ENCODE assay signal across 26 mouse cellular contexts in genomic region chr6:73878662-73879061, GRCm38 (mm10).
DNase-seq lines count a peak whose midpoint lies in the region; ATAC-seq and TF ChIP-seq lines count a peak whose summit lies in the region.
"Had no signal": no experiment of that assay in that cellular context is flagged by ENCODE, and none has a peak within 500 bp of the region (broad histone marks: within the 10 kb centered on the region; RNA-seq: fewer than 3 reads in every experiment).

No protein-coding gene starts in this region.

- intact Hi-C loops in left cerebral cortex, postnatal 25 days (cut with DNase I): no loop called here

- H3K27ac ChIP-seq in forebrain, embryonic 11.5 days (ENCODE audit: low read depth, low read length): no peak overlapping the region
- no peak overlapping the region for H3K27ac ChIP-seq in forebrain, postnatal 0 days (ENCODE audit: low read depth, low read length)
- H3K27ac ChIP-seq in forebrain, embryonic 14.5 days (ENCODE audit: low read depth, low read length): no peak overlapping the region
- no peak overlapping the region for H3K27ac ChIP-seq in forebrain, embryonic 16.5 days (ENCODE audit: low read length)
- no peak overlapping the region for H3K27ac ChIP-seq in hindbrain, embryonic 10.5 days
- H3K27ac ChIP-seq: embryonic facial prominence, embryonic 13.5 days; embryonic facial prominence, embryonic 15.5 days had no signal

- no peaks in the 10 kb centered on the region for H3K36me3 ChIP-seq in forebrain, embryonic 11.5 days (ENCODE audit: control insufficient read depth, insufficient read depth, low read length)
- no peaks in the 10 kb centered on the region for H3K36me3 ChIP-seq in forebrain, postnatal 0 days (ENCODE audit: insufficient read depth)
- H3K36me3 ChIP-seq in forebrain, embryonic 14.5 days (ENCODE audit: control insufficient read depth, insufficient read depth, low read length): no peaks in the 10 kb centered on the region
- H3K36me3 ChIP-seq in forebrain, embryonic 16.5 days (ENCODE audit: control insufficient read depth, insufficient read depth): no peaks in the 10 kb centered on the region
- H3K36me3 ChIP-seq in hindbrain, embryonic 10.5 days: no peaks in the 10 kb centered on the region
- H3K36me3 ChIP-seq: embryonic facial prominence, embryonic 13.5 days; embryonic facial prominence, embryonic 15.5 days; G1E had no signal

- H3K4me1 ChIP-seq in forebrain, embryonic 11.5 days (replicated peaks; ENCODE audit: control insufficient read depth, insufficient read depth, low read length): no peaks in the 10 kb centered on the region
- no peaks in the 10 kb centered on the region for H3K4me1 ChIP-seq in forebrain, postnatal 0 days (ENCODE audit: insufficient read depth)
- H3K4me1 ChIP-seq in forebrain, embryonic 14.5 days (ENCODE audit: control insufficient read depth, insufficient read depth, low read length): no peaks in the 10 kb centered on the region
- peaks cover 3% of the 10 kb centered on the region for H3K4me1 ChIP-seq in forebrain, embryonic 16.5 days (replicated peaks; ENCODE audit: control insufficient read depth, insufficient read depth, low read length)
- no peaks in the 10 kb centered on the region for H3K4me1 ChIP-seq in hindbrain, embryonic 10.5 days (replicated peaks)
- H3K4me1 ChIP-seq: embryonic facial prominence, embryonic 13.5 days; embryonic facial prominence, embryonic 15.5 days had no signal

- no peak overlapping the region for H3K4me2 ChIP-seq in forebrain, embryonic 11.5 days (ENCODE audit: low read depth, low read length, severe bottlenecking)
- H3K4me2 ChIP-seq in forebrain, postnatal 0 days (ENCODE audit: low read depth): no peak overlapping the region
- H3K4me2 ChIP-seq in forebrain, embryonic 14.5 days (ENCODE audit: low read length): no peak overlapping the region
- H3K4me2 ChIP-seq in forebrain, embryonic 16.5 days (ENCODE audit: low read length): no peak overlapping the region
- H3K4me2 ChIP-seq: embryonic facial prominence, embryonic 13.5 days; embryonic facial prominence, embryonic 15.5 days had no signal

- TF ChIP-seq POLR2A in brain, embryonic 14.5 days (IDR thresholded peaks at IDR 0.05; ENCODE audit: borderline replicate concordance, extremely low read depth, insufficient read depth, insufficient read length, poor library complexity, severe bottlenecking): no peak

- no peak for DNase-seq in forebrain, embryonic 11.5 days (ENCODE audit: low spot score)
- DNase-seq in forebrain, postnatal 0 days: no peak
- peak; percentile 56 for DNase-seq in brain, embryonic 14.5 days (ENCODE audit: low read depth)
- DNase-seq in forebrain, embryonic 14.5 days (ENCODE audit: low spot score): peak; percentile 43
- DNase-seq in hindbrain, embryonic 10.5 days (ENCODE audit: low spot score): no peak
- no peak for DNase-seq in left cerebral cortex, postnatal 25 days (ENCODE audit: low spot score in 2 of 2)
- DNase-seq: adrenal gland, adult 8-10 months; adrenal gland, postnatal 14 days; adrenal gland, postnatal 36 days; B cell, adult 2 months; cerebellum, adult 11 months; cerebellum, adult 18-20 months; cerebellum, adult 8-10 months; cerebellum, adult 9-11 months; cerebellum, postnatal 14 days; cerebellum, postnatal 36 days; embryo, embryonic 11 days had no signal

- 40% methylated on average over 3 of the region's 3 CpGs for WGBS in forebrain, embryonic 11.5 days
- 24% methylated on average over 3 of the region's 3 CpGs for WGBS in forebrain, postnatal 0 days
- WGBS in forebrain, embryonic 14.5 days: 23% methylated on average over 3 of the region's 3 CpGs
- 13% methylated on average over 3 of the region's 3 CpGs for WGBS in forebrain, embryonic 16.5 days
- 92% methylated on average over 3 of the region's 3 CpGs for WGBS in hindbrain, embryonic 10.5 days

- no peak overlapping the region for H3K9ac ChIP-seq in forebrain, embryonic 11.5 days (ENCODE audit: low read length)
- no peak overlapping the region for H3K9ac ChIP-seq in forebrain, postnatal 0 days
- no peak overlapping the region for H3K9ac ChIP-seq in forebrain, embryonic 14.5 days (ENCODE audit: low read length)
- no peak overlapping the region for H3K9ac ChIP-seq in forebrain, embryonic 16.5 days (replicated peaks; ENCODE audit: low read depth, low read length)
- H3K9ac ChIP-seq: embryonic facial prominence, embryonic 13.5 days; embryonic facial prominence, embryonic 15.5 days had no signal

- no peak for TF ChIP-seq CTCF in forebrain, postnatal 0 days (IDR thresholded peaks at IDR 0.05; ENCODE audit: low read depth)
- TF ChIP-seq CTCF in brain, embryonic 14.5 days (IDR thresholded peaks at IDR 0.05; ENCODE audit: borderline replicate concordance, extremely low read depth, insufficient read depth, insufficient read length): no peak

- 0 out of 2 replicates have a peak, but pooled peaks have one; percentile 40 for ATAC-seq in forebrain, embryonic 11.5 days (replicated peaks; ENCODE audit: low FRiP score)
- no peak for ATAC-seq in forebrain, postnatal 0 days
- ATAC-seq in forebrain, embryonic 14.5 days: 0 out of 2 replicates have a peak, but pooled peaks have one; percentile 57
- ATAC-seq in forebrain, embryonic 16.5 days: peak; percentile 75
- ATAC-seq: activated CD4-positive, CD25-positive, alpha-beta regulatory T cell, adult 4 months; CD4-positive, CD25-positive, alpha-beta regulatory T cell, adult 4 months; Patski had no signal

- no peaks in the 10 kb centered on the region for H3K9me3 ChIP-seq in forebrain, embryonic 11.5 days (ENCODE audit: control insufficient read depth, low read length)
- H3K9me3 ChIP-seq in forebrain, postnatal 0 days (ENCODE audit: low read length): no peaks in the 10 kb centered on the region
- H3K9me3 ChIP-seq in forebrain, embryonic 14.5 days (replicated peaks; ENCODE audit: control insufficient read depth, low read length): no peaks in the 10 kb centered on the region
- no peaks in the 10 kb centered on the region for H3K9me3 ChIP-seq in forebrain, embryonic 16.5 days (ENCODE audit: control insufficient read depth, low read length)
- no peaks in the 10 kb centered on the region for H3K9me3 ChIP-seq in hindbrain, embryonic 10.5 days
- H3K9me3 ChIP-seq: embryonic facial prominence, embryonic 13.5 days; embryonic facial prominence, embryonic 15.5 days had no signal

- no peaks in the 10 kb centered on the region for H3K27me3 ChIP-seq in forebrain, embryonic 11.5 days (ENCODE audit: control insufficient read depth, insufficient read depth, low read length)
- H3K27me3 ChIP-seq in forebrain, postnatal 0 days (ENCODE audit: insufficient read depth, low read length): no peaks in the 10 kb centered on the region
- no peaks in the 10 kb centered on the region for H3K27me3 ChIP-seq in forebrain, embryonic 14.5 days (replicated peaks; ENCODE audit: control insufficient read depth, insufficient read depth, low read length)
- no peaks in the 10 kb centered on the region for H3K27me3 ChIP-seq in forebrain, embryonic 16.5 days (replicated peaks; ENCODE audit: control insufficient read depth, insufficient read depth, low read length)
- no peaks in the 10 kb centered on the region for H3K27me3 ChIP-seq in hindbrain, embryonic 10.5 days (ENCODE audit: insufficient read depth, poor library complexity, severe bottlenecking)
- H3K27me3 ChIP-seq: CH12.LX; embryonic facial prominence, embryonic 13.5 days; embryonic facial prominence, embryonic 15.5 days; Patski had no signal

- no peak overlapping the region for H3K4me3 ChIP-seq in forebrain, embryonic 11.5 days (ENCODE audit: low read depth, low read length)
- H3K4me3 ChIP-seq in forebrain, postnatal 0 days (ENCODE audit: low read depth, low read length): no peak overlapping the region
- no peak overlapping the region for H3K4me3 ChIP-seq in forebrain, embryonic 14.5 days (ENCODE audit: low read depth, low read length)
- no peak overlapping the region for H3K4me3 ChIP-seq in forebrain, embryonic 16.5 days (replicated peaks; ENCODE audit: low read length)
- no peak overlapping the region for H3K4me3 ChIP-seq in hindbrain, embryonic 10.5 days
- H3K4me3 ChIP-seq: embryonic facial prominence, embryonic 13.5 days; embryonic facial prominence, embryonic 15.5 days; erythroblast, embryonic 14.5 days had no signal

Comparison
In these comparisons a context has a peak if more than half of its experiments do, and no peak if none do; other contexts are left out.
1. DNase-seq: peak in brain, embryonic 14.5 days (single experiment) and forebrain, embryonic 14.5 days (single experiment); none in forebrain, embryonic 11.5 days (single experiment), forebrain, postnatal 0 days (single experiment), hindbrain, embryonic 10.5 days (single experiment) and left cerebral cortex, postnatal 25 days (0 of 2).